Mouse (Mus musculus): ENCODE results near the gene Eps15.

GRCm38 (mm10) chr4:109281946-109282345, 1.9 kb downstream of the Eps15 start:
- no peak for TF ChIP-seq TAL1 (conservative IDR thresholded peaks at IDR 0.05; ENCODE audit: low read depth, low read length)
- no peak for TF ChIP-seq CTCF (IDR thresholded peaks at IDR 0.05; ENCODE audit: low read depth, low read length)
- TF ChIP-seq GATA1 (IDR thresholded peaks at IDR 0.05; ENCODE audit: borderline replicate concordance, low read length): no peak

Measured in G1E (cell line).